Mouse (Mus musculus) Patski (cell line): ENCODE data around the gene Trim15. TPM values are rescaled to one million over a fixed set of nuclear protein-coding genes. Genes with fewer than 3 reads are reported as not detected.

Experiments used
- ATAC-seq: fragments of 100-300 bp; one replicate; pipeline ENCODE4 v1.8.0; 2021
- CTCF ChIA-PET: fragments of 350-600 bp; sonication (Branson Sonifier 250); formaldehyde crosslinking; loops from one replicate; lab custom pipeline; 2022; ENCODE audit warnings: inconsistent platforms; lab: Charles Lee
- POLR2A ChIA-PET: fragments of 350-600 bp; sonication (Branson Sonifier 250); formaldehyde crosslinking; loops from one replicate; lab custom pipeline; 2022; ENCODE audit warnings: antibody characterized with exemption, inconsistent platforms; lab: Charles Lee
- DNase-seq: peaks from one replicate; pipeline ENCODE4 v3.0.0-alpha.2; 2011; ENCODE audit warnings: low read depth, low spot score
- H3K27me3 ChIP-seq: fragments of 371-371 bp; one replicate; pipeline ENCODE4 v1.5.1; 2021
- CTCF ChIP-seq: fragments of 100-300 bp; IDR thresholded peaks from one replicate; pipeline ENCODE4 v1.5.1; 2021
- in situ Hi-C: fragments of 300-500 bp; cut with MboI; formaldehyde crosslinking; loops from 3 replicates; pipeline ENCODE4 v1.11.1; 2018; ENCODE audit warnings: low pct_unique_long_range_greater_than_20kb, mixed read lengths
- polyA plus RNA-seq: library from polyadenylated mRNA; unstranded; gene quantifications from one replicate; pipeline ENCODE4 v1.2.3, GENCODE M21; 2021

Trim15 gene
- polyA plus RNA-seq, 1 experiment from 2014 or later: 0.31 TPM

DNA sequence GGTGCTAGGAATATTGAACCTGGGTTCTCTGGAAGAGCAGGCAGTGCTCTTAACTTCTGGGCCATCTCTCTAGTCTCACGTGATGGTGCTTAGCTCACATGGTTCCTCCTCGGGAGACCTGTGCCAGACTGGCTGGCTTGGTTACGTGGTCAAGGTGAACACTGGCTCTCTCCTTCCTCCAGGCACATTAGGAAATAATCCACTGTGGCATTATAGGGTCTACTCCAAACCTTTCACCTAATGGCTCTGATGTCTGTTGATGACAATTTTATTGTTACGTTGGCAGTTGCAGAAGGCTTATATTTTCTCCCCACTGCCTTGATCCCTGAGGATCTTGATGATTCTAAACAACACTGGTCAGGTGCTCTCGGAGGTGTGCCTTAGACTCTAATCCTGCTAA, 18.1 kb downstream of the Trim15 start:
- H3K27me3 ChIP-seq: no peaks in the 10 kb centered on the region
- no peak for DNase-seq
- no peak for TF ChIP-seq CTCF
- in situ Hi-C loops: no loop called here
- ChIA-PET CTCF (no interaction called here), POLR2A (no interaction called here)
- ATAC-seq: no peak

- DNase-seq (no peak), ATAC-seq (no peak)
- CTCF ChIA-PET: interaction anchor here (0.9 to 1.0 kb wide), 2 partner anchors 18 to 28 kb away, joined by 3 to 4 read pairs; no protein-coding TSS in a partner anchor
- TF ChIP-seq CTCF: no peak
- no peaks in the 10 kb centered on the region for H3K27me3 ChIP-seq
- POLR2A ChIA-PET: no interaction called here
- in situ Hi-C loops: no loop called here
These were observed 22.3 kb downstream of the Trim15 start for GRCm38 (mm10) chr17:36844725-36845124.

- ChIA-PET CTCF (interaction anchor here (0.7 to 1.0 kb wide), 3 partner anchors 17 to 28 kb away, joined by 3 to 4 read pairs (median 3); no protein-coding TSS in a partner anchor), POLR2A (interaction anchor here (0.7 kb wide), 1 partner anchor 1582 kb away, joined by 3 read pairs; no protein-coding TSS in a partner anchor)
- DNase-seq: no peak
- TF ChIP-seq CTCF: no peak
- no peaks in the 10 kb centered on the region for H3K27me3 ChIP-seq
- ATAC-seq: no peak
- in situ Hi-C loops: no loop called here
These were observed 22.7 kb downstream of the Trim15 start for GRCm38 (mm10) chr17:36844286-36844719.

GRCm38 (mm10) chr17:36843696-36844095, 23.3 kb downstream of the Trim15 start:
- no peak for DNase-seq
- CTCF ChIA-PET: interaction anchor here (0.7 to 1.6 kb wide), 3 partner anchors 8 to 20 kb away, joined by 3 to 5 read pairs (median 3); no protein-coding TSS in a partner anchor
- TF ChIP-seq CTCF: no peak
- no peak for ATAC-seq
- in situ Hi-C loops: no loop called here
- no peaks in the 10 kb centered on the region for H3K27me3 ChIP-seq
- POLR2A ChIA-PET: interaction anchor here (0.7 kb wide), 1 partner anchor 1582 kb away, joined by 3 read pairs; no protein-coding TSS in a partner anchor

- in situ Hi-C loops: no loop called here
- no peak for ATAC-seq
- TF ChIP-seq CTCF: no peak
- H3K27me3 ChIP-seq: no peaks in the 10 kb centered on the region
- no peak for DNase-seq
- ChIA-PET POLR2A (no interaction called here), CTCF (no interaction called here)
These were observed 26.0 kb downstream of the Trim15 start for GRCm38 (mm10) chr17:36840961-36841445.

DNA sequence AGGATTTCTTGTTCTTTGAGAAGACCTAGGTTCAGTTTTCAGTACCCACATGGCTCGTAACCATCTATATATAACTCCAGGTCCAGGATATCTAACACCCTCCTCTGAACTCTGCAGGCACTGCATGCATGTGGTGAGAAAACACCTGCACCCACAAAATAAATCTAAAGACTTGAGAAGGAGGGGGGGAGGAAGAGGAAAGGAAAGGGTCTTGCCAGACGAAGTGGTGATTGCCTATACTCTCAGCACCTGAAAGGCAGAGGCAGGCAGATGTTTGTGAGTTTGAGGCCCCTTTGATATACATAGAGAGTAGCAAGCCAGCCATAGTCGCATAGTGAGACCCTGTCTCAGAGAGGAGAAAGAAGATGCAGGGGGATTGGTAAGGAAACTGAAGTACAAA, 27.1 kb downstream of the Trim15 start:
- no peak for ATAC-seq

GRCm38 (mm10) chr17:36839001-36839400, 28.0 kb downstream of the Trim15 start:
- in situ Hi-C loops: no loop called here
- POLR2A ChIA-PET: no interaction called here
- no peak for TF ChIP-seq CTCF
- CTCF ChIA-PET: interaction anchor here (1.2 kb wide), 1 partner anchor 15 kb away, joined by 3 read pairs; no protein-coding TSS in a partner anchor
- no peaks in the 10 kb centered on the region for H3K27me3 ChIP-seq
- ATAC-seq (no peak), DNase-seq (no peak)

More for the DNA sequence above, 27.1 kb downstream of the Trim15 start:
- CTCF ChIA-PET: interaction anchor here (1.2 kb wide), 1 partner anchor 16 kb away, joined by 3 read pairs; no protein-coding TSS in a partner anchor
- in situ Hi-C loops: no loop called here
- no peaks in the 10 kb centered on the region for H3K27me3 ChIP-seq
- TF ChIP-seq CTCF: no peak
- no peak for DNase-seq
- POLR2A ChIA-PET: no interaction called here

DNA sequence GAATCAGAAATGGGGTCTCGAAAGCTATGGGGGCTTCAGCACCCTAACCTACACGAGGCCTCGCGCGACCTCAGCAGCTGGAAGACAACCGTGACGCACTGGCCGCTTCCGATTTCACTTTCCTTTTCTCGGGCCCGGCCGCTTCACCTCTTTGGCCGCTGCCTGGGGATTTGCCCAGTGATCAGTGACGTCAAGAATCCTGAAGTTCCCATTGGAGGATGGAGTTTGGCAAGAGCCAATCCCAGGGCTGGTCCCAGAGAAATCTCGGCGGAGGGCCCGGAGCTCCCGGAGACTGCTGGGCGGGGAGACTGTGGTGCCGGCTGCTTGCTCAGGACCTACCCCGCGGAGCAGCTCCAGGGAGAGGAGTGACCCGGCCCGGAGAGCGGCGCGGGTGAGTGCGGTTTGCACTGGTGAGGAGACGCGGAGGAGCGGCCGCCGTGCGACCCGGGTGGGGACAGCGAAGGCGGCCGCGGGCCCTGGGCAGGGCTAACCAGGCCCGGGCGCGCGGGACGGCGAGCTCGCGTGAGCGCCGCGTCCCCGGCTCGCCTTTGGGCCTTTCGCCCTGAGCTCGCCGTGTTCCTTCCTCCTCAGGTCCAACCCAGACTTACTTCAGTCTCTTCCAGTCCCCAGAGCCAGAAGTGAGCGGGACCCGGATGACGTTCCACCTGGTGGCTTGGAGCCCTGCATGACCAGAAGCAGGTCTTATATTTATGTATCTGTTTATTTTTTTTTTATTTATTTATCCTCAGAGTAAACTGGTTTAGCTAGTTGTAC, 29.9 kb downstream of the Trim15 start, which contains the start of gene Trim26:
Gene Trim26, plus strand, starts transcription at position 261 of the 774 bp plus-strand sequence.
- ATAC-seq: peak; percentile 99
- DNase-seq: peak; percentile 95
- TF ChIP-seq CTCF: no peak
- in situ Hi-C loops: no loop called here
- H3K27me3 ChIP-seq: peaks cover 2% of the 10 kb centered on the region
- CTCF ChIA-PET: interaction anchor here (0.6 to 4.5 kb wide), 5 partner anchors 10 to 59 kb away, joined by 3 to 26 read pairs (median 3); no protein-coding TSS in a partner anchor
- POLR2A ChIA-PET: interaction anchor here (0.6 to 1.0 kb wide), 2 partner anchors 14 to 43 kb away, joined by 3 read pairs; no protein-coding TSS in a partner anchor

DNA sequence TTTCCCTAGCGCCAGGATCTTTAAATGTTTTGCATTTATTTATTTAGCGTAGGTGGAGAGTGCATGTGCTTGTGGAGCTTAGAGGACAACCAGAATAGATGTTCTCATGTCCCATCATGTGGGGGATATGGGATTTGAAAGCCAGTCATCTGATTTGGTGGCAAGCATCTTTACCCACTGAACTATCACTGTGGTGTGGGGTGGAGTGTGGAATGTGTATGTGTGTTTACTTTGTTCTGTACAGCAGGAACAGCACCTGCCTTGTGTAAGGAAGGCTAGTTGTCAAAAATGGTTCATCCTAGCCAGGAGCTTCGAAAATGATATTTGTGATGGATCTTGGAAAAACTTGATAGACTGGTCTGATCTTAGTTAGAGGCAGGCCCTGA, 30.6 kb downstream of the Trim15 start:
- no peak for TF ChIP-seq CTCF
- DNase-seq: no peak
- ChIA-PET CTCF (interaction anchor here (0.9 to 4.5 kb wide), 5 partner anchors 10 to 60 kb away, joined by 3 to 26 read pairs (median 3); no protein-coding TSS in a partner anchor), POLR2A (no interaction called here)
- in situ Hi-C loops: no loop called here
- ATAC-seq: no peak
- H3K27me3 ChIP-seq: peaks cover 8% of the 10 kb centered on the region

GRCm38 (mm10) chr17:36835591-36836426, 31.2 kb downstream of the Trim15 start:
- CTCF ChIA-PET: interaction anchor here (0.7 to 4.5 kb wide), 7 partner anchors 9 to 61 kb away, joined by 3 to 26 read pairs (median 3); no protein-coding TSS in a partner anchor
- H3K27me3 ChIP-seq: peaks cover 14% of the 10 kb centered on the region
- in situ Hi-C loops: no loop called here
- POLR2A ChIA-PET: interaction anchor here (0.7 kb wide), 1 partner anchor 319 kb away, joined by 3 read pairs; no protein-coding TSS in a partner anchor
- TF ChIP-seq CTCF: no peak
- ATAC-seq (no peak), DNase-seq (no peak)
